Mouse (Mus musculus) MEL (cell line): Measurements from ENCODE around the gene Pea15a.

ENCODE experiments used
- CHD2 ChIP-seq: IDR thresholded peaks from 2 replicates; pipeline ENCODE4 v1.6.1; 2011; ENCODE audit warnings: low read length, improper control_type of control experiment
- CTCF ChIP-seq, 3 experiments: IDR thresholded peaks in 2 of 3; conservative IDR thresholded peaks in 1 of 3; 2 replicates each; pipeline ENCODE4 v1.5.1; 2011 to 2012; ENCODE audit warnings: low read length in 3 of 3, low read depth in 2 of 3, mild to moderate bottlenecking in 2 of 3, improper control_type of control experiment in 1 of 3, inconsistent platforms in 1 of 3, mixed read lengths in 1 of 3, moderate library complexity in 1 of 3; ENCODE audit not compliant: control insufficient read depth in 1 of 3, insufficient read depth in 1 of 3, poor library complexity in 1 of 3, severe bottlenecking in 1 of 3
- EP300 ChIP-seq, 2 experiments: IDR thresholded peaks; 2 replicates each; pipeline ENCODE4 v1.6.1; 2011; ENCODE audit warnings: improper control_type of control experiment in 2 of 2, low read length in 2 of 2, low read depth in 1 of 2, mild to moderate bottlenecking in 1 of 2
- MAX ChIP-seq: IDR thresholded peaks from 2 replicates; pipeline ENCODE4 v1.6.1; 2011; ENCODE audit warnings: low read length, improper control_type of control experiment
- MXI1 ChIP-seq: IDR thresholded peaks from 2 replicates; pipeline ENCODE4 v1.6.1; 2011; ENCODE audit warnings: mild to moderate bottlenecking, low read depth, low read length, improper control_type of control experiment
- POLR2A ChIP-seq, 2 experiments: IDR thresholded peaks; 2 replicates each; pipeline ENCODE4 v1.6.1; 2011 to 2012; ENCODE audit warnings: low read length in 2 of 2, mild to moderate bottlenecking in 2 of 2, control low read depth in 1 of 2, improper control_type of control experiment in 1 of 2, low read depth in 1 of 2, moderate library complexity in 1 of 2; ENCODE audit not compliant: control insufficient read depth in 1 of 2, insufficient read depth in 1 of 2, poor library complexity in 1 of 2
- TAL1 ChIP-seq: IDR thresholded peaks from 2 replicates; pipeline ENCODE4 v1.6.1; 2012; ENCODE audit warnings: mild to moderate bottlenecking, inconsistent platforms, low read length, moderate library complexity, mixed read lengths

GRCm38 (mm10) chr1:172159970-172160369 is 46.6 kb downstream of the Pea15a start:
- TF ChIP-seq CTCF (IDR thresholded peaks at IDR 0.05 in 2 of 3, conservative IDR thresholded peaks at IDR 0.05 in 1 of 3; ENCODE audit: control insufficient read depth in 1 of 3, insufficient read depth in 1 of 3, low read depth in 2 of 3, low read length in 3 of 3, poor library complexity in 1 of 3, severe bottlenecking in 1 of 3) (no peak), CHD2 (no peak), MXI1 (no peak), MAX (no peak), POLR2A (IDR thresholded peaks at IDR 0.05; ENCODE audit: control insufficient read depth in 1 of 2, insufficient read depth in 1 of 2, low read depth in 1 of 2, low read length in 2 of 2, poor library complexity in 1 of 2) (no peak), TAL1 (no peak), EP300 (IDR thresholded peaks at IDR 0.05; ENCODE audit: low read depth in 1 of 2, low read length in 2 of 2) (no peak)
